Mouse (Mus musculus): ENCODE measurements around the gene Mapkapk3. TPM values are rescaled to one million over a fixed set of nuclear protein-coding genes. Genes with fewer than 3 reads are reported as not detected.
A peak's percentile ranks its signal among the peaks of the same experiment; 100 is the strongest.

Mapkapk3 gene
- polyA plus RNA-seq, 1 experiment from 2014 or later: 1.4 TPM

DNA sequence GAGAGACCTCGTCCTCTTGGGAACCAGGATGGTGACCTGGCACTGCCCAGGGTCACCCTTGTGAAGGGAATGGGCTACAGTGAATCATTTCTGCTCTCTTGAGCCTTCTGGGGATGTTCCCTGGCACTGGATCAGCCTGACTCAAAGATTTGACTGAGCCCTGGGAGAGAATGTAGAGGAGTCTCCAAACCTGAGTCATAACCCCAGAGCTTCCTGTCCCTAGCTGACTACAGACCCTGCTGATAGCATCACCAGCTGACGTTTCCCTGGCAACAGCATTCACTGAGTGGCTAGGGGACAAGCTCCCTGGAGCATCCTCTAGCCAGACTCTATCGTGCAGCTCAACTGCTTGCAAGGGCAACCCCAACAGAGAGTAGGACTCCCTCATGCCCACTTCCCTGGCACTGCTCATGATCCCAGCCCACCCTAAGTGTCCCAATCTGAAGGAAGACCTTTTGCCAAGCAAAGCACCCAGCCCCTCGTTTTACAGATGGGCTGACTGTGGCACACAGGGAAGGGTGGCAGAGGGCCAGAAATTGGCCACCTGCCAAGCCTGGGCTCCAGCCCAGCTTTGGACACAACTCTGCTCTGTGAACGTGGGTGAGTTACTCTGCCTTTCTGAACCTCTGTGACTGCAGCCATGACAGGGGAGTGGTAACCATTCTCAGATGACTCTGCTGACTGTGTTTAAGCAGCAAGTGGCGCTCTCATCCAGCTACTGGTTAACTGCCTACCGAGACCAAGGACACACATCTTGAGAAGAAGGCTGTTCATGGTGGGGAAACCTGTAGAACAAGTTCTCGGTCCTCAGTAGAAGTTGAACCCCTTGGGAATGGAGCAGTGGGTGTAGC is 10.9 kb downstream of the Mapkapk3 start:
- H3K4me3 ChIP-seq (ENCODE audit: low read depth, low read length): no peak overlapping the region
- H3K36me3 ChIP-seq (ENCODE audit: control insufficient read depth, insufficient read depth, low read length): no peaks in the 10 kb centered on the region
- DNase-seq (ENCODE audit: low spot score) (peak; percentile 46), ATAC-seq (peak; percentile 40; the same call in 1 of the 2 replicates)
- H3K4me1 ChIP-seq (ENCODE audit: control insufficient read depth, insufficient read depth, low read length): peaks cover 4% of the 10 kb centered on the region
- H3K9ac ChIP-seq (ENCODE audit: low read length): no peak overlapping the region
- H3K27me3 ChIP-seq (replicated peaks; ENCODE audit: control insufficient read depth, insufficient read depth, low read length): no peaks in the 10 kb centered on the region
- no peak overlapping the region for H3K27ac ChIP-seq (ENCODE audit: low read depth, low read length)
- no peaks in the 10 kb centered on the region for H3K9me3 ChIP-seq (replicated peaks; ENCODE audit: control insufficient read depth, low read length)
- WGBS: 52% methylated on average over 8 of the region's 8 CpGs
- no peak overlapping the region for H3K4me2 ChIP-seq (ENCODE audit: low read length)

DNA sequence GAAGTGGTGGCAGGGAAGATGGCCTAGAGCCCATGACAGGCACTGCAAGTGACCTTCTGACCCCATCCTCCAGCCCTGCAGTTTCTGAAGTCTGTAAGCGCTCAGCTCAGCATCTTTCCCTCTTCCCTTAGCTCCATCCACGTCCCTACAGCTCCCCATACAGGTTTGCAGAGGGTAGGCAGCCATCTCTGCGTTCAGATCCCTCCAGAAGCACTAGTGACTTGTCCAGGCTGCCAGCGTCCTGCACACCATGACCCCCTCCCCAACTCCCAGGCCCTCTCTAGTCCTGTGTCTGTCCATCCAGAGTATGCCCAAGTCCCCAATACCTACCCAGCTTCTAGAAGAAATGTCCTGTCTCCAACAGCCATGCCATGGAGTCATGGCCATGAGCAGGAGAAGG is 11.6 kb downstream of the Mapkapk3 start:
- Histone ChIP-seq H3K9me3 (replicated peaks; ENCODE audit: control insufficient read depth, low read length) (no peaks in the 10 kb centered on the region), H3K27ac (ENCODE audit: low read depth, low read length) (no peak overlapping the region), H3K27me3 (replicated peaks; ENCODE audit: control insufficient read depth, insufficient read depth, low read length) (no peaks in the 10 kb centered on the region), H3K9ac (ENCODE audit: low read length) (no peak overlapping the region), H3K4me3 (ENCODE audit: low read depth, low read length) (no peak overlapping the region), H3K36me3 (ENCODE audit: control insufficient read depth, insufficient read depth, low read length) (no peaks in the 10 kb centered on the region), H3K4me1 (ENCODE audit: control insufficient read depth, insufficient read depth, low read length) (peaks cover 4% of the 10 kb centered on the region), H3K4me2 (ENCODE audit: low read length) (no peak overlapping the region)
- DNase-seq (ENCODE audit: low spot score): no peak
- no peak for ATAC-seq
- 49% methylated on average over 4 of the region's 4 CpGs for WGBS

- no peak overlapping the region for H3K27ac ChIP-seq (ENCODE audit: low read depth, low read length)
- H3K4me2 ChIP-seq (ENCODE audit: low read length): no peak overlapping the region
- peaks cover 4% of the 10 kb centered on the region for H3K4me1 ChIP-seq (ENCODE audit: control insufficient read depth, insufficient read depth, low read length)
- WGBS: 87% methylated on average over 7 of the region's 7 CpGs
- no peak for ATAC-seq
- H3K4me3 ChIP-seq (ENCODE audit: low read depth, low read length): no peak overlapping the region
- no peak overlapping the region for H3K9ac ChIP-seq (ENCODE audit: low read length)
- no peak for DNase-seq (ENCODE audit: low spot score)
- no peaks in the 10 kb centered on the region for H3K36me3 ChIP-seq (ENCODE audit: control insufficient read depth, insufficient read depth, low read length)
- no peaks in the 10 kb centered on the region for H3K27me3 ChIP-seq (replicated peaks; ENCODE audit: control insufficient read depth, insufficient read depth, low read length)
- H3K9me3 ChIP-seq (replicated peaks; ENCODE audit: control insufficient read depth, low read length): no peaks in the 10 kb centered on the region
These were observed 12.1 kb downstream of the Mapkapk3 start for GRCm38 (mm10) chr9:107277603-107278002.

DNA sequence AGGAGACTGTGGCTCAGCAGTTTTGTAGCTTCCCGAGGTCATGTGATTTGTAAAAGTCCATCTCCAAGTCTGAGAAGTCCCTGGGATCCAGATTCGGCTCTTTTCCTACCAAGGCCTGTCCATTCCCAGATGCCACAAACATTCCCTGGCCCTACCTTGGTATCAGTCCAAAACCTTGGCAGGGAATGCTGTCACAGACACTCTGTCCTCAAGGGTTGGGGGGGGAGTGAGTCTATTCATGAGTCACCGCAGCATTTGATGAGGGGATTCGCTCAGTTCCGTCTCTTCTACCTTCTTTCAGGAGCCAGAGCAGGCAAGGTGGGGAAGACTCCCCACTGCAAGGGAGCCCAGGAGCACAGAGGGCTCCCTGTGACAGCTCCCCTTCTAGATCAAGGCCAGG is 14.0 kb downstream of the Mapkapk3 start:
- 79% methylated on average over 5 of the region's 5 CpGs for WGBS
- Histone ChIP-seq H3K9ac (ENCODE audit: low read length) (no peak overlapping the region), H3K4me1 (ENCODE audit: control insufficient read depth, insufficient read depth, low read length) (peaks cover 4% of the 10 kb centered on the region), H3K27ac (ENCODE audit: low read depth, low read length) (no peak overlapping the region), H3K27me3 (replicated peaks; ENCODE audit: control insufficient read depth, insufficient read depth, low read length) (no peaks in the 10 kb centered on the region), H3K4me2 (ENCODE audit: low read length) (no peak overlapping the region), H3K36me3 (ENCODE audit: control insufficient read depth, insufficient read depth, low read length) (no peaks in the 10 kb centered on the region), H3K4me3 (ENCODE audit: low read depth, low read length) (no peak overlapping the region), H3K9me3 (replicated peaks; ENCODE audit: control insufficient read depth, low read length) (no peaks in the 10 kb centered on the region)
- no peak for DNase-seq (ENCODE audit: low spot score)
- no peak for ATAC-seq

GRCm38 (mm10) chr9:107274751-107275150 is 14.9 kb downstream of the Mapkapk3 start:
- Histone ChIP-seq H3K4me3 (ENCODE audit: low read depth, low read length) (no peak overlapping the region), H3K36me3 (ENCODE audit: control insufficient read depth, insufficient read depth, low read length) (no peaks in the 10 kb centered on the region), H3K9ac (ENCODE audit: low read length) (no peak overlapping the region), H3K4me1 (ENCODE audit: control insufficient read depth, insufficient read depth, low read length) (peaks cover 4% of the 10 kb centered on the region), H3K27me3 (replicated peaks; ENCODE audit: control insufficient read depth, insufficient read depth, low read length) (no peaks in the 10 kb centered on the region), H3K27ac (ENCODE audit: low read depth, low read length) (no peak overlapping the region), H3K9me3 (replicated peaks; ENCODE audit: control insufficient read depth, low read length) (no peaks in the 10 kb centered on the region), H3K4me2 (ENCODE audit: low read length) (no peak overlapping the region)
- WGBS: 48% methylated on average over 6 of the region's 6 CpGs
- DNase-seq (ENCODE audit: low spot score) (no peak), ATAC-seq (no peak)

DNA sequence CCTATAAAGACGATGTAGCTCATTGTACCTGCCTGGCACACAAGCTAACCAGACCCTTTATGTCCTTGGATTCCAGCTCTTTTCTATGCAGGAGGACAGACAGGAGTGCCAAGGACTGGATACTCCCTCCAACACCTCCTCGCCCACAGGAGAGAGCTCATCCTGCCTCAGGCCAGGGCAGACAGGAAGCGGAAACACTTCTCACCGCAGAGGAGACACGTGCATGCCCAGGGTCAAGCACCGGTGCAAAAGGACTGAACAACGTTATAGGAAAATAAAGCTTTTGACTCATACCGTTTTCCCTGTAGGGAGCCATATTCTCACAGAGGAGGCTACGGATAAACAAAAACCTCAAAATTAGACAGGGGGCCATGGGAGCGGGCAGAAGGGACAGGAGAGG is 16.5 kb downstream of the Mapkapk3 start:
- DNase-seq (ENCODE audit: low spot score) (no peak), ATAC-seq (no peak)
- H3K9ac ChIP-seq (ENCODE audit: low read length): no peak overlapping the region
- no peaks in the 10 kb centered on the region for H3K4me1 ChIP-seq (ENCODE audit: control insufficient read depth, insufficient read depth, low read length)
- no peaks in the 10 kb centered on the region for H3K36me3 ChIP-seq (ENCODE audit: control insufficient read depth, insufficient read depth, low read length)
- H3K4me3 ChIP-seq (ENCODE audit: low read depth, low read length): no peak overlapping the region
- H3K27ac ChIP-seq (ENCODE audit: low read depth, low read length): no peak overlapping the region
- WGBS: 78% methylated on average over 10 of the region's 10 CpGs
- H3K9me3 ChIP-seq (replicated peaks; ENCODE audit: control insufficient read depth, low read length): no peaks in the 10 kb centered on the region
- no peaks in the 10 kb centered on the region for H3K27me3 ChIP-seq (replicated peaks; ENCODE audit: control insufficient read depth, insufficient read depth, low read length)
- H3K4me2 ChIP-seq (ENCODE audit: low read length): no peak overlapping the region

GRCm38 (mm10) chr9:107272284-107272683 is 17.4 kb downstream of the Mapkapk3 start:
- ATAC-seq (no peak), DNase-seq (ENCODE audit: low spot score) (no peak)
- H3K9me3 ChIP-seq (replicated peaks; ENCODE audit: control insufficient read depth, low read length): no peaks in the 10 kb centered on the region
- H3K27ac ChIP-seq (ENCODE audit: low read depth, low read length): no peak overlapping the region
- H3K36me3 ChIP-seq (ENCODE audit: control insufficient read depth, insufficient read depth, low read length): no peaks in the 10 kb centered on the region
- no peak overlapping the region for H3K4me3 ChIP-seq (ENCODE audit: low read depth, low read length)
- H3K4me2 ChIP-seq (ENCODE audit: low read length): no peak overlapping the region
- no peak overlapping the region for H3K9ac ChIP-seq (ENCODE audit: low read length)
- H3K27me3 ChIP-seq (replicated peaks; ENCODE audit: control insufficient read depth, insufficient read depth, low read length): no peaks in the 10 kb centered on the region
- no peaks in the 10 kb centered on the region for H3K4me1 ChIP-seq (ENCODE audit: control insufficient read depth, insufficient read depth, low read length)
- 80% methylated on average over 4 of the region's 4 CpGs for WGBS

GRCm38 (mm10) chr9:107271177-107271938 is 18.3 kb downstream of the Mapkapk3 start:
- Histone ChIP-seq H3K4me3 (ENCODE audit: low read depth, low read length) (no peak overlapping the region), H3K27ac (ENCODE audit: low read depth, low read length) (no peak overlapping the region), H3K9me3 (replicated peaks; ENCODE audit: control insufficient read depth, low read length) (no peaks in the 10 kb centered on the region), H3K36me3 (ENCODE audit: control insufficient read depth, insufficient read depth, low read length) (no peaks in the 10 kb centered on the region), H3K9ac (ENCODE audit: low read length) (no peak overlapping the region), H3K4me1 (ENCODE audit: control insufficient read depth, insufficient read depth, low read length) (no peaks in the 10 kb centered on the region), H3K4me2 (ENCODE audit: low read length) (no peak overlapping the region), H3K27me3 (replicated peaks; ENCODE audit: control insufficient read depth, insufficient read depth, low read length) (no peaks in the 10 kb centered on the region)
- ATAC-seq (no peak), DNase-seq (ENCODE audit: low spot score) (no peak)
- WGBS: 79% methylated on average over 7 of the region's 7 CpGs

- no peaks in the 10 kb centered on the region for H3K27me3 ChIP-seq (replicated peaks; ENCODE audit: control insufficient read depth, insufficient read depth, low read length)
- no peak overlapping the region for H3K27ac ChIP-seq (ENCODE audit: low read depth, low read length)
- H3K9ac ChIP-seq (ENCODE audit: low read length): no peak overlapping the region
- no peaks in the 10 kb centered on the region for H3K9me3 ChIP-seq (replicated peaks; ENCODE audit: control insufficient read depth, low read length)
- ATAC-seq (no peak), DNase-seq (ENCODE audit: low spot score) (no peak)
- H3K4me2 ChIP-seq (ENCODE audit: low read length): no peak overlapping the region
- 100% methylated on average over 1 of the region's 1 CpGs for WGBS
- H3K4me3 ChIP-seq (ENCODE audit: low read depth, low read length): no peak overlapping the region
- H3K36me3 ChIP-seq (ENCODE audit: control insufficient read depth, insufficient read depth, low read length): no peaks in the 10 kb centered on the region
- no peaks in the 10 kb centered on the region for H3K4me1 ChIP-seq (ENCODE audit: control insufficient read depth, insufficient read depth, low read length)
These were observed 19.9 kb downstream of the Mapkapk3 start for GRCm38 (mm10) chr9:107269772-107270171.
